Comparison of ENCODE assay signal across 8 mouse cellular contexts in genomic region chr13:42049774-42050125, GRCm38 (mm10). TPM values are rescaled to one million over a fixed set of nuclear protein-coding genes. Genes with fewer than 3 reads are reported as not detected.
DNase-seq lines count a peak whose midpoint lies in the region; ATAC-seq and TF ChIP-seq lines count a peak whose summit lies in the region.

No protein-coding gene starts in this region.

- WGBS in limb, embryonic 15.5 days: 1% methylated on average over 8 of the region's 8 CpGs
- under 1% methylated on average over 8 of the region's 8 CpGs for WGBS in stomach, postnatal 0 days

- no peaks in the 10 kb centered on the region for H3K27me3 ChIP-seq in limb, embryonic 15.5 days
- H3K27me3 ChIP-seq in stomach, postnatal 0 days (ENCODE audit: control insufficient read depth, insufficient read depth, low read length): no peaks in the 10 kb centered on the region

- peak overlapping the region; percentile 75 for H3K4me2 ChIP-seq in limb, embryonic 15.5 days
- peak overlapping the region; percentile 91 for H3K4me2 ChIP-seq in stomach, postnatal 0 days (replicated peaks; ENCODE audit: low read depth)

- peak overlapping the region; percentile 87 for H3K4me3 ChIP-seq in gastrocnemius, adult 2 months
- peak overlapping the region; percentile 94 for H3K4me3 ChIP-seq in limb, embryonic 15.5 days
- peak overlapping the region; percentile 72 for H3K4me3 ChIP-seq in stomach, postnatal 0 days (ENCODE audit: low read depth, low read length)

- no peak for ATAC-seq in limb, embryonic 15.5 days (ENCODE audit: insufficient number of reproducible peaks, low FRiP score, low TSS enrichment, low read depth)
- no peak for ATAC-seq in stomach, postnatal 0 days (ENCODE audit: low FRiP score, low TSS enrichment)

- H3K4me1 ChIP-seq in limb, embryonic 15.5 days: peaks cover 18% of the 10 kb centered on the region
- H3K4me1 ChIP-seq in stomach, postnatal 0 days (replicated peaks; ENCODE audit: control insufficient read depth, insufficient read depth): 0 out of 2 replicates have a peak, but pooled peaks cover 2% of the 10 kb centered on the region

- no peak for DNase-seq in gastrocnemius, adult 2 months
- DNase-seq in gastrocnemius, adult 18-20 months (ENCODE audit: low spot score): no peak
- peak; percentile 29 for DNase-seq in thymus, postnatal 0 days (ENCODE audit: low spot score)
- no peak for DNase-seq in thymus, postnatal 10 days (ENCODE audit: low spot score in 2 of 2)
- DNase-seq in stomach, postnatal 0 days (ENCODE audit: low spot score): no peak
- DNase-seq in urinary bladder, postnatal 10 days (ENCODE audit: low spot score): no peak
- no peak for DNase-seq in thymus, postnatal 25 days

- no peak for TF ChIP-seq CTCF in gastrocnemius, adult 2 months (IDR thresholded peaks at IDR 0.05)
- TF ChIP-seq CTCF in stomach, postnatal 0 days (IDR thresholded peaks at IDR 0.05; ENCODE audit: low read depth): no peak

- peak overlapping the region; percentile 66 for H3K9ac ChIP-seq in limb, embryonic 15.5 days
- H3K9ac ChIP-seq in stomach, postnatal 0 days (ENCODE audit: low read length): peak overlapping the region; percentile 76

- no peak for TF ChIP-seq EP300 in stomach, postnatal 0 days (optimal IDR thresholded peaks at IDR 0.05)

- no peaks in the 10 kb centered on the region for H3K36me3 ChIP-seq in limb, embryonic 15.5 days
- H3K36me3 ChIP-seq in stomach, postnatal 0 days (ENCODE audit: control insufficient read depth, insufficient read depth, low read length): no peaks in the 10 kb centered on the region

- H3K9me3 ChIP-seq in limb, embryonic 15.5 days: no peaks in the 10 kb centered on the region
- no peaks in the 10 kb centered on the region for H3K9me3 ChIP-seq in stomach, postnatal 0 days (ENCODE audit: control insufficient read depth, low read length)

- intact Hi-C loops in gastrocnemius, adult 2 months (cut with DNase I): loop anchor here (5.0 kb wide), 4 partner anchors 53 to 402 kb away; no protein-coding TSS in a partner anchor

- peak overlapping the region; percentile 96 for H3K27ac ChIP-seq in gastrocnemius, adult 2 months
- peak overlapping the region; percentile 92 for H3K27ac ChIP-seq in limb, embryonic 15.5 days
- H3K27ac ChIP-seq in stomach, postnatal 0 days (replicated peaks): peak overlapping the region; percentile 93

RNA-seq across cellular contexts. Expression of gene Hivep1, which starts 2.1 kb away (rescaled TPM):
- 10 to 100 TPM; 15.6 to 20.5 TPM for total RNA-seq in gastrocnemius, adult 2 months (2021)
- total RNA-seq in gastrocnemius, adult 18-20 months (2021): 10 to 100 TPM; 13.0 to 14.9 TPM
- polyA plus RNA-seq in thymus, postnatal 0 days (2015; fragmentation: Nextera tagmentation; extraction: Ambion mirVana): 8.3 and 12.2 TPM in 2 replicates
- polyA plus RNA-seq in limb, embryonic 15.5 days (2015; fragmentation: Nextera tagmentation; extraction: Ambion mirVana): 10.5 and 13.1 TPM in 2 replicates
- polyA plus RNA-seq in stomach, postnatal 0 days (2015; fragmentation: Nextera tagmentation; extraction: Ambion mirVana): 4.2 and 4.6 TPM in 2 replicates
